Mouse (Mus musculus) liver, embryonic 13.5 days (tissue): ENCODE results near the gene Tfdp2. TPM values are rescaled to one million over a fixed set of nuclear protein-coding genes. Genes with fewer than 3 reads are reported as not detected.

Experiments
- ATAC-seq: fragments of 200-750 bp; cut with Nextera tagmentation; 2 replicates; pipeline ENCODE4 v1.8.0; 2017; ENCODE audit warnings: low read depth, mild to moderate bottlenecking, moderate number of reproducible peaks, moderate library complexity
- DNase-seq: peaks from one replicate; pipeline ENCODE4 v3.0.0; 2022
- H3K27ac ChIP-seq: fragments of 300-500 bp; sonication (generic); 2 replicates; pipeline ENCODE4 v1.5.1; 2015; ENCODE audit warnings: moderate library complexity, mild to moderate bottlenecking, inconsistent platforms
- H3K27me3 ChIP-seq: fragments of 300-500 bp; sonication (generic); 2 replicates; pipeline ENCODE4 v1.6.1; 2015; ENCODE audit warnings: mild to moderate bottlenecking, inconsistent platforms
- H3K36me3 ChIP-seq: fragments of 300-500 bp; sonication (generic); 2 replicates; pipeline ENCODE4 v1.6.1; 2015; ENCODE audit warnings: mild to moderate bottlenecking, inconsistent platforms
- H3K4me1 ChIP-seq: fragments of 300-500 bp; sonication (generic); replicated peaks from 2 replicates; pipeline ENCODE4 v1.6.1; 2015; ENCODE audit warnings: inconsistent platforms
- H3K4me2 ChIP-seq: fragments of 300-500 bp; sonication (generic); 2 replicates; pipeline ENCODE4 v1.6.1; 2015; ENCODE audit warnings: inconsistent platforms, mild to moderate bottlenecking, moderate library complexity
- H3K4me3 ChIP-seq: fragments of 300-500 bp; sonication (generic); replicated peaks from 2 replicates; pipeline ENCODE4 v1.5.1; 2015; ENCODE audit warnings: mild to moderate bottlenecking, inconsistent platforms
- H3K9ac ChIP-seq: fragments of 300-500 bp; sonication (generic); 2 replicates; pipeline ENCODE4 v1.6.1; 2015; ENCODE audit warnings: mild to moderate bottlenecking, inconsistent platforms
- H3K9me3 ChIP-seq: fragments of 300-500 bp; sonication (generic); replicated peaks from 2 replicates; pipeline ENCODE4 v1.6.1; 2016; ENCODE audit warnings: inconsistent platforms
- WGBS: fragments of 180-500 bp; shearing (Covaris S2); methylation state at CpG from one replicate; pipeline ENCODE4 v1.1.7; 2015; ENCODE audit not compliant: insufficient replicate concordance; 5-methylcytosine and 5-hydroxymethylcytosine counted together
- polyA plus RNA-seq: library from polyadenylated mRNA; unstranded; fragments of >200 nt; fragmentation: Nextera tagmentation; extraction: Ambion mirVana; gene quantifications from 2 replicates; pipeline ENCODE4 v1.2.1, GENCODE M21; 2015

The Tfdp2 gene
- polyA plus RNA-seq, 1 experiment from 2014 or later: 86.0 TPM

DNA sequence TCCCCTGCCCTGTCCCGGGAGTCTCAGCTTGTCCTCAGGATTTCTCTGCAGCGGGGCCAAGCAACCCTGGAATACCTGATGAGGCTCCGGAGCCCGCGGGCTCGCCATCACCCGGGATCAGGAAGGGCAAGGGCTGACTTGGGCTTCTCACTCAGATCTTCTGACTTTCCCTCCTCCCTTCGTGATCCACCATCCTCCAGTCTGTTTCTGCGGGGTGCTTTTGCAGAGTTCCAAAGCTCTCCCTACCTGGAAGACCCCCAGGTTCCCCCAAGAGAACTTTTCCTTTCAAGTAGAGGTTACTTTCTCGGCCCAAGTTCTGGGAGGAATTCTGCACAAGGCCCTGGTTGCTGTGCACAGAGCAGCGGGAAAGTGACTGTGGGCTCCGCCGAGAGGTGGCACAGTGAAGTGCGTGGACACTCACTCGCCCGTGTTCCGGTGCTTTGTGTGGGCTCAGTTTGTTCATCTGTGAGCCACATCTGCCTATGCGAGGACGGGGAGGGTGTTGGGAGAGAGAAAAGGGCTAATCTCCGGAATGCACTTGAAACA, 634 bp downstream of the Tfdp2 start:
- Histone ChIP-seq H3K9ac (peak overlapping the region; percentile 81), H3K4me1 (peaks cover 27% of the 10 kb centered on the region), H3K4me3 (peak overlapping the region; percentile 78), H3K9me3 (no peaks in the 10 kb centered on the region), H3K36me3 (no peaks in the 10 kb centered on the region), H3K27me3 (no peaks in the 10 kb centered on the region), H3K4me2 (peak overlapping the region; percentile 100), H3K27ac (peak overlapping the region; percentile 81)
- no peak for ATAC-seq
- 2% methylated on average over 20 of the region's 20 CpGs for WGBS
- DNase-seq: peak; percentile 26

DNA sequence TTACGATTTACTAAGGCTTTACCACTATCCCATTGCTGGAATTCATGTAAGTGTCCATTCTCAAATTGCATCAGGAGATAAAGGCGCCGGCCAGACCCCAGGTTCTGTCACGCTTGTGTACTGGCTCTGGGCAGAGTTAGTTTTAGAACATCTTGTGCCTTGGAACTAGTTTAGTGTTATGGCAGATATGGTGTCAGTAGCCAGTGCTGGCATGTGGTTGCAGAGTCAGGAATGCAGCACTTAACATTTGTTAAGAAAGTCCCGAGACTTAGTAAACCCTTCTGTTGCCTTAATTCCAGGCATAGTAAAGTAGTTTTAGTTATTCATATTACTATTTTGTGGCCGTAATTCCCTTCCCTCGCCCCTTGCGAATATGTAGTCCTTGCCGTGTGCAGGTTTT, 1.7 kb downstream of the Tfdp2 start:
- WGBS: 82% methylated on average over 9 of the region's 9 CpGs
- H3K9ac ChIP-seq: no peak overlapping the region
- DNase-seq (no peak), ATAC-seq (no peak)
- H3K36me3 ChIP-seq: 0 out of 2 replicates have a peak, but pooled peaks cover 3% of the 10 kb centered on the region
- no peaks in the 10 kb centered on the region for H3K9me3 ChIP-seq
- H3K27ac ChIP-seq: no peak overlapping the region
- H3K27me3 ChIP-seq: no peaks in the 10 kb centered on the region
- H3K4me3 ChIP-seq: peak overlapping the region; percentile 78
- H3K4me1 ChIP-seq: peaks cover 27% of the 10 kb centered on the region
- H3K4me2 ChIP-seq: peak overlapping the region; percentile 100

DNA sequence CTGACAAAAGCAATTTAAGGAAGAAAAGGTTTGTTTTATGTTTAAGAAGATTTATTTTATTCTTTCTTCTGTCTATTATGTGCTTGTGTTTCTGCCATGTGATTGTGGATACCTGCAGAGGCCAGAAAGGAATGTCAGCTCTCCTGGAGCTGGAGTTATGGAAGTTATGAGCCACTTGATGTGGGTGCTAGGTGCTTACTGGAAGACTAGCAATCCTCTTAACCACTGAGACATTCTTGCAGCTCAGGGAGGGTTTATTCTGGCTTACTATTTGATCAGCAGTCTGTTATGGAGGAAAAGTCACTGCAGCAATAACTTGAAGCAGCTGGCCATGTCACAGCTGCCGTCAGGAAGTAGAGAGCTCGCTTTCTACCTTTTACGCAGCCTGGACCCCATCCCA, 7.6 kb downstream of the Tfdp2 start:
- Histone ChIP-seq H3K36me3 (0 out of 2 replicates have a peak, but pooled peaks cover 5% of the 10 kb centered on the region), H3K9me3 (no peaks in the 10 kb centered on the region), H3K27ac (no peak overlapping the region), H3K9ac (no peak overlapping the region), H3K27me3 (no peaks in the 10 kb centered on the region), H3K4me3 (no peak overlapping the region), H3K4me1 (peaks cover 7% of the 10 kb centered on the region), H3K4me2 (no peak overlapping the region)
- DNase-seq: no peak
- 87% methylated on average over 3 of the region's 3 CpGs for WGBS
- ATAC-seq: no peak

DNA sequence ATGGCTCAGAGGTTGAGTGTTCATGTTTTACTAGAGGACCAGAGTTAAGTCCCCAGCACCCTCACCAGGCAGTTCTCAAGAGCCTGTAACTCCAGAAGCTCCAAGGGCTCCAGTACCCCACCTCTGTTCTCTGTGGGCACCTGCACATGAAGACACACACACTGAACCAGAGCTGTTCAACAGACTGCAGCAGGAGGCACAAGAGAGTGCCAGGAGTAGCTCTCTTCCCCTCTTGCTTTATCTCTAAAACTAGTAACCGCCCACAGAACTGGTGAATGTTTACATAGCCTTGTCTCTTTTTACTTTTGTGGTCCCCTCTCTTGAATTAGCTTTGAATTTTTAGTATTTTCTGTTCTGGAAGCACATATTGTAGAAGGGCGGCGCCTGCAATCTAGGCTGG, 11.4 kb downstream of the Tfdp2 start:
- no peak overlapping the region for H3K4me2 ChIP-seq
- H3K4me3 ChIP-seq: no peak overlapping the region
- H3K9me3 ChIP-seq: no peaks in the 10 kb centered on the region
- WGBS: 79% methylated on average over 3 of the region's 3 CpGs
- H3K9ac ChIP-seq: no peak overlapping the region
- DNase-seq (no peak), ATAC-seq (no peak)
- H3K27ac ChIP-seq: no peak overlapping the region
- H3K36me3 ChIP-seq: 0 out of 2 replicates have a peak, but pooled peaks cover 4% of the 10 kb centered on the region
- no peaks in the 10 kb centered on the region for H3K27me3 ChIP-seq
- peaks cover 7% of the 10 kb centered on the region for H3K4me1 ChIP-seq

DNA sequence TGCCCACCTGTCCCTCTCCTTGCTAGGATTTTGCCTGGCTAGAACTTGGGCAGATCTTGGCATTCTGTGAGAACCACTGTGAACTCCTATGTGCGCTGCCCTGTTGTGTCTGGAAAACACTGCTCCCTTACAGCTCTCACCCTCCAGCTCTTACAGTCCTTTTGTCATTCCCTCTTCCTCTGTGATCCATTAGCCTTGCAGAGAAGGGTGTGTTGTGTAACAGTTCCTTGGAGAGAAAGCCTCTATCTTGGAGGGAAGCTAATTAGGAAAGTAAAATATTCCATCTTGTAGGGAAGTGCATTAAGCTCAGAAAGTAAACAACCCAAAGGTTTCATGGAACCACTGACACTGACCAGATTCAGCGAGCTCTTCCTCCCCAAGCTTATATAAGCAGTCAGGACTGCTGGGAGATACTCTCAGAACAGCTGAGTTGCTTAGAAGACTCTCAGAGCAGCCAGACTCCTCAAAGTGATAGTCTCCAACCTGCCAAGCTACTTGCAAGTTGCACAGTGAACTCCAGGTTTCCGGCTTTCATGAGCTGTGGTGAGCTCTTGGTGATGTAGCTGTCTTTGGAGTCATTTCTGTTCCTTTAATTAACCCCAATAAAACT, 17.1 kb downstream of the Tfdp2 start:
- Histone ChIP-seq H3K9ac (no peak overlapping the region), H3K27ac (no peak overlapping the region), H3K4me1 (no peaks in the 10 kb centered on the region), H3K27me3 (no peaks in the 10 kb centered on the region), H3K4me2 (no peak overlapping the region), H3K4me3 (no peak overlapping the region), H3K9me3 (no peaks in the 10 kb centered on the region), H3K36me3 (no peaks in the 10 kb centered on the region)
- 75% methylated on average over 3 of the region's 3 CpGs for WGBS
- ATAC-seq (no peak), DNase-seq (no peak)

DNA sequence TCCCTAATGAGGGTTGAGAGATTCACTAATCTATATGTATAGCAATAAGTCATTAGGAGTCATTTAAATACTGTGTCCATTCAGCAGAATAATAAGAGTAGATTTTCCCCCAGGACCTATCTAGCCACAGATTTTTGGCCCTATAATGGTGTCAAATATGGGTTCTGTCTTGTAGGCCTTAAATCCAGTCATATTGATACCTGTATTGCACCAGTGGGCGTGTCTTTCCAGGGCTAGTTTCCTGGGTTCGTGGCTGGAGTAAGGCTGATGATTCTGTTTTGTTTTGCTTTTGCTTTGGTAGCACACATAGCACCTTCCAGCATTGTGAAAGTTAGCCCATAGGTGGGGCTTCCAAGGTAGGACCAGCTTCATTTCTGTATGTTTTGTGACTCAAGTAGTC, 18.1 kb downstream of the Tfdp2 start:
- no peak overlapping the region for H3K27ac ChIP-seq
- H3K4me2 ChIP-seq: no peak overlapping the region
- H3K9ac ChIP-seq: no peak overlapping the region
- no peaks in the 10 kb centered on the region for H3K36me3 ChIP-seq
- H3K27me3 ChIP-seq: no peaks in the 10 kb centered on the region
- no peak for ATAC-seq
- no peaks in the 10 kb centered on the region for H3K9me3 ChIP-seq
- 79% methylated on average over 2 of the region's 2 CpGs for WGBS
- no peak overlapping the region for H3K4me3 ChIP-seq
- DNase-seq: no peak
- peaks cover 8% of the 10 kb centered on the region for H3K4me1 ChIP-seq

DNA sequence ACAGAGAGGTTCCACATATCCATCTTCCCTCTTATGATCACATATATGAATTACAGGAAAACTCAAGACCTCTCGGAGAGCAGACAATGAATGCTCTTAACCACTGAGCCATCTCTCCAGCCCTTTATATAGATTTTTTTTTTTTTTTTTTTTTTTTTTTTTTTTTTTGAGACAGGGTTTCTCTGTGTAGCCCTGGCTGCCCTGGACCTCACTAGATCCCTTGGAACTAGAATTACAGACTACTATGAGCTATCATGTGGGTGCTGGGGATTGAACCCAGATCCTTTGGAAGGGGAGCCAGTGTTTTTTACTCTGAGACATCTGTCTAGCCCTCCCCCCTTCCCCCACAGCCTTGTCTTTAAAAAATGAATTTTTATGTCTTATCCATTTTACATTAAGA, 21.2 kb downstream of the Tfdp2 start:
- WGBS: 84% methylated on average over 1 of the region's 1 CpGs

DNA sequence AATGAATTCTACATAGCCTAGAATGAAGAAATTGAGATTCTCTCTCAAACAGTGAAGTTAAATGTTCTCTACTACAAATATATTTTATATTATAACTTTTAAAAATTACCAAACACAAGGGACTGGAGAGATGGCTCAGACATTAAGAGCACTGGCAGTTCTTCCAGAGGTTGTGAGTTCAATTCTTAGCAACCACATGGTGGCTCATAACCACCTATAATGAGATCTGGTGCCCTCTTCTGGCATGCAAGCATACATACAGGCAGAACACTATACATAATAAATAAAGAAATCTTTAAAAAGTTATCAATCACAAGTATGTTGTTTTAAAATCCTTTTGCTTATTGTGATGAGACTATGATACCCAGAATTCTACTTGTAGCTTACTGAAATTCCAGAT, 21.7 kb downstream of the Tfdp2 start:
- Histone ChIP-seq H3K27ac (no peak overlapping the region), H3K4me3 (no peak overlapping the region), H3K4me1 (peaks cover 13% of the 10 kb centered on the region), H3K36me3 (no peaks in the 10 kb centered on the region), H3K4me2 (no peak overlapping the region), H3K9ac (no peak overlapping the region), H3K27me3 (no peaks in the 10 kb centered on the region), H3K9me3 (no peaks in the 10 kb centered on the region)
- DNase-seq (no peak), ATAC-seq (no peak)

More for the DNA sequence above, 21.2 kb downstream of the Tfdp2 start:
- Histone ChIP-seq H3K9ac (no peak overlapping the region), H3K4me1 (peaks cover 13% of the 10 kb centered on the region), H3K36me3 (no peaks in the 10 kb centered on the region), H3K27ac (no peak overlapping the region), H3K4me3 (no peak overlapping the region), H3K27me3 (no peaks in the 10 kb centered on the region), H3K9me3 (no peaks in the 10 kb centered on the region), H3K4me2 (no peak overlapping the region)
- no peak for DNase-seq
- ATAC-seq: no peak

DNA sequence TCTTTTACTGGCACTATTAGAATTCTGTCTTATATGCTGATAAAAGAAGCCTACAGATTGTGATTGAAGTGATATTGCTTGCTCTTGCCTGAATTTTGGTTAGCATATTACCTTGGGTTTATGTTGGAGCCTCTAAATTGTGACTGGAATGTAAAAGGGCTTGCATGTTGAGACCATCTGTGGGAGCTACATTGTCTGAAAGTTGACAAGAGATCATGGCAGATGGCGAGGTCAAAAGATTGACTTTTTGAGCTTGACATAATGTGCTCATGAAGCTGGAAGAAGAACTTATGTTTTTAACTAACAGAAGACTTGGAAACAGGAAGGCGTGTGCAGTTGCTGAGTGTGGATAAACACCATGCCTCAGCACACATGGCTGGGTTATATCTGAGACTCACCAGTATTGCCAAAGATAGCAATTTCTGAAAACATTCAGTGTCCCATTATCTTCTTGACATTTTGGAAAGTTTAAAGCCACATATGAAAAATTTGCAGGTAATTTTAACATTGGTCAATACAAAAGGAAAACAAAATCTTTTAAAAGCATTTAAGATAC, 23.1 kb downstream of the Tfdp2 start:
- Histone ChIP-seq H3K36me3 (no peaks in the 10 kb centered on the region), H3K9ac (no peak overlapping the region; the same call in 1 of the 2 replicates), H3K4me1 (peaks cover 13% of the 10 kb centered on the region), H3K9me3 (no peaks in the 10 kb centered on the region), H3K27me3 (no peaks in the 10 kb centered on the region), H3K4me3 (no peak overlapping the region), H3K4me2 (no peak overlapping the region), H3K27ac (peak overlapping the region; percentile 75)
- DNase-seq (no peak), ATAC-seq (peak; percentile 82)
- WGBS: 37% methylated on average over 2 of the region's 2 CpGs

DNA sequence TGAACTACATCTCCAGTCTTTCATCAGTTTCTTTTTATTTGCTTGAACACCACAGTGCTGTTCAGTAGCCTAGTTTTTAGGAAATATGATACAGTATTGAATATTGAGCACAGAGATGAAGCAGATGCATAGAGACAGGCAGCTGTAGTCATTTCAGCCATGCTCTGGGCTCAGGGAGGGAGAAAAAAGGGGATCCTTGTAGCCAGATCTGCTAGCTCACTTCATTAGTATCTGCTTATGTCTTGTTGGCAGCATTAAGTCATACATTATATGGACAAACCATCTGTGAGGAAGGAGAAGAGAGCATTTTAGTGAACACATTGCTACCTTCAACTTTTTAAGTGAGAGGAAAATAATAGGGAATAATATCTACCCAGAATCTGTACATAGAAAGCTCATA, 24.3 kb downstream of the Tfdp2 start:
- H3K27ac ChIP-seq: 0 out of 2 replicates have a peak overlapping the region, but pooled peaks have one; percentile 29
- no peaks in the 10 kb centered on the region for H3K27me3 ChIP-seq
- no peak for ATAC-seq
- peaks cover 13% of the 10 kb centered on the region for H3K4me1 ChIP-seq
- no peaks in the 10 kb centered on the region for H3K9me3 ChIP-seq
- no peak overlapping the region for H3K9ac ChIP-seq
- H3K36me3 ChIP-seq: no peaks in the 10 kb centered on the region
- H3K4me2 ChIP-seq: no peak overlapping the region
- DNase-seq: no peak
- no peak overlapping the region for H3K4me3 ChIP-seq

DNA sequence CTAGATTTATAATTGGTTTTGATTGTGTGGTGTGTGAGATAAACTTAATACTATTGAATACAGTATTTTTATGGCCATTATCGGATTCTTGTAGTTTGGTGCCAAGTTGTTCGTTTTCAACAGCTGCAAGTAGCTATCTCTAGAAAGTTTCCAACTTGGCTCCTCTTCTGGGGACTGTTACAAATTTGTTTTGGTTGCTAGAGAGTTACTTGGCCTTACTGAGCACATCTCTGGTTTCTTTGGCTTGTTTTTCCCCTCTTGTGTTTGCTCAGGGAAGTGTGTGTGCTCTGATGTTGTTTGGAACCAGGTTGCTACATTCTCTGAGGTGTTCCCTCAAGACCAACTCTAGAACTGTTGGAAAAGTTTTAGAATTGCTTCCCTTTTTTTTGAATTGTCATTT, 27.2 kb downstream of the Tfdp2 start:
- Histone ChIP-seq H3K4me3 (no peak overlapping the region), H3K4me1 (peaks cover 16% of the 10 kb centered on the region), H3K9ac (no peak overlapping the region), H3K27ac (no peak overlapping the region), H3K27me3 (no peaks in the 10 kb centered on the region), H3K36me3 (no peaks in the 10 kb centered on the region), H3K4me2 (no peak overlapping the region), H3K9me3 (no peaks in the 10 kb centered on the region)
- WGBS: 80% methylated on average over 2 of the region's 2 CpGs
- DNase-seq (no peak), ATAC-seq (no peak)

DNA sequence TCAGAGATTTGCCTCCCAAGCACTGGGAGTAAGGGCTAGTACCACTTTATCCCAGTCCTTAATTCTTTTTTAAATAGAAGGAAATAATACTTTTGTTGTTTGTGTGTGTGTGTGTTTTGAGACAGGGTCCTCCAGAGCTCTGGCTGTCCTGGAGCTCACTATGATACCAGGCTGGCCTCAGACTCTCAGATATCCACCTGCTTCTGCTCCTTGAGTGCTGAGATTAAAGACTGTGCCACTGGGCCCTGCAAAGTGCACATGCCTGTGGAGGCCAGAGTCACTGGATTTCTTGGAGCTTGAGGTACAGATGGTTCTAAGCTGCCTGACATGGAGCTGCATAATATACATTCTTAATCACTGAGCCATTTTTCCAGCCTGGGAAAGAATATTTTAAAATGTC, 32.2 kb downstream of the Tfdp2 start:
- Histone ChIP-seq H3K4me2 (no peak overlapping the region), H3K27me3 (no peaks in the 10 kb centered on the region), H3K9ac (no peak overlapping the region), H3K4me3 (no peak overlapping the region), H3K36me3 (no peaks in the 10 kb centered on the region), H3K27ac (no peak overlapping the region), H3K9me3 (no peaks in the 10 kb centered on the region), H3K4me1 (peaks cover 6% of the 10 kb centered on the region; the same call in 1 of the 2 replicates)
- peak; percentile 68 for ATAC-seq
- no peak for DNase-seq
